Mouse (Mus musculus): ENCODE results near the gene Ptger1. TPM values are rescaled to one million over a fixed set of nuclear protein-coding genes. Genes with fewer than 3 reads are reported as not detected.

Ptger1 gene
- polyA plus RNA-seq, 1 experiment, result 0.51 TPM

- Histone ChIP-seq H3K4me3 (ENCODE audit: control insufficient read depth, low read depth, low read length) (no peak overlapping the region), H3K27me3 (ENCODE audit: control insufficient read depth, insufficient read depth, low read length) (no peaks in the 10 kb centered on the region), H3K27ac (ENCODE audit: control insufficient read depth, insufficient read depth, low read depth, low read length) (no peak overlapping the region), H3K4me1 (ENCODE audit: control insufficient read depth, insufficient read depth, low read length) (no peaks in the 10 kb centered on the region), H3K36me3 (ENCODE audit: control insufficient read depth, insufficient read depth, low read length) (no peaks in the 10 kb centered on the region)
- TF ChIP-seq CTCF (IDR thresholded peaks at IDR 0.05; ENCODE audit: control insufficient read depth, insufficient read depth, insufficient replicate concordance, low read depth, low read length), result no peak
- TF ChIP-seq POLR2A (IDR thresholded peaks at IDR 0.05; ENCODE audit: control insufficient read depth, low read depth, low read length), result no peak
These were observed 14.6 kb downstream of the Ptger1 start for GRCm38 (mm10) chr8:83681099-83681498.

GRCm38 (mm10) chr8:83684517-83684916 lies 18.0 kb downstream of the Ptger1 start:
- H3K36me3 ChIP-seq (ENCODE audit: control insufficient read depth, insufficient read depth, low read length), result no peaks in the 10 kb centered on the region
- TF ChIP-seq POLR2A (IDR thresholded peaks at IDR 0.05; ENCODE audit: control insufficient read depth, low read depth, low read length), result no peak
- H3K4me3 ChIP-seq (ENCODE audit: control insufficient read depth, low read depth, low read length), result no peak overlapping the region
- no peaks in the 10 kb centered on the region for H3K4me1 ChIP-seq (ENCODE audit: control insufficient read depth, insufficient read depth, low read length)
- H3K27me3 ChIP-seq (ENCODE audit: control insufficient read depth, insufficient read depth, low read length), result no peaks in the 10 kb centered on the region
- H3K27ac ChIP-seq (ENCODE audit: control insufficient read depth, insufficient read depth, low read depth, low read length), result no peak overlapping the region

- Histone ChIP-seq H3K27me3 (ENCODE audit: control insufficient read depth, insufficient read depth, low read length) (no peaks in the 10 kb centered on the region), H3K4me3 (ENCODE audit: control insufficient read depth, low read depth, low read length) (no peak overlapping the region), H3K4me1 (ENCODE audit: control insufficient read depth, insufficient read depth, low read length) (no peaks in the 10 kb centered on the region), H3K36me3 (ENCODE audit: control insufficient read depth, insufficient read depth, low read length) (no peaks in the 10 kb centered on the region), H3K27ac (ENCODE audit: control insufficient read depth, insufficient read depth, low read depth, low read length) (no peak overlapping the region)
- no peak for TF ChIP-seq POLR2A (IDR thresholded peaks at IDR 0.05; ENCODE audit: control insufficient read depth, low read depth, low read length)
- no peak for TF ChIP-seq CTCF (IDR thresholded peaks at IDR 0.05; ENCODE audit: control insufficient read depth, insufficient read depth, insufficient replicate concordance, low read depth, low read length)
These were observed 22.8 kb downstream of the Ptger1 start for GRCm38 (mm10) chr8:83689264-83689663.

GRCm38 (mm10) chr8:83693609-83694236 lies 27.2 kb downstream of the Ptger1 start:
- Histone ChIP-seq H3K36me3 (ENCODE audit: control insufficient read depth, insufficient read depth, low read length) (no peaks in the 10 kb centered on the region), H3K27me3 (ENCODE audit: control insufficient read depth, insufficient read depth, low read length) (no peaks in the 10 kb centered on the region), H3K27ac (ENCODE audit: control insufficient read depth, insufficient read depth, low read depth, low read length) (no peak overlapping the region), H3K4me1 (ENCODE audit: control insufficient read depth, insufficient read depth, low read length) (peaks cover 10% of the 10 kb centered on the region), H3K4me3 (ENCODE audit: control insufficient read depth, low read depth, low read length) (no peak overlapping the region)
- TF ChIP-seq CTCF (IDR thresholded peaks at IDR 0.05; ENCODE audit: control insufficient read depth, insufficient read depth, insufficient replicate concordance, low read depth, low read length), result no peak
- no peak for TF ChIP-seq POLR2A (IDR thresholded peaks at IDR 0.05; ENCODE audit: control insufficient read depth, low read depth, low read length)

GRCm38 (mm10) chr8:83694369-83695160 lies 28.1 kb downstream of the Ptger1 start:
- TF ChIP-seq CTCF (IDR thresholded peaks at IDR 0.05; ENCODE audit: control insufficient read depth, insufficient read depth, insufficient replicate concordance, low read depth, low read length) (no peak), POLR2A (IDR thresholded peaks at IDR 0.05; ENCODE audit: control insufficient read depth, low read depth, low read length) (no peak)
- H3K4me3 ChIP-seq (ENCODE audit: control insufficient read depth, low read depth, low read length), result no peak overlapping the region
- no peaks in the 10 kb centered on the region for H3K27me3 ChIP-seq (ENCODE audit: control insufficient read depth, insufficient read depth, low read length)
- H3K36me3 ChIP-seq (ENCODE audit: control insufficient read depth, insufficient read depth, low read length), result no peaks in the 10 kb centered on the region
- peaks cover 14% of the 10 kb centered on the region for H3K4me1 ChIP-seq (ENCODE audit: control insufficient read depth, insufficient read depth, low read length)
- H3K27ac ChIP-seq (ENCODE audit: control insufficient read depth, insufficient read depth, low read depth, low read length), result no peak overlapping the region

GRCm38 (mm10) chr8:83695351-83696106 lies 29.1 kb downstream of the Ptger1 start:
- Histone ChIP-seq H3K36me3 (ENCODE audit: control insufficient read depth, insufficient read depth, low read length) (no peaks in the 10 kb centered on the region), H3K27me3 (ENCODE audit: control insufficient read depth, insufficient read depth, low read length) (no peaks in the 10 kb centered on the region), H3K4me3 (ENCODE audit: control insufficient read depth, low read depth, low read length) (no peak overlapping the region), H3K27ac (ENCODE audit: control insufficient read depth, insufficient read depth, low read depth, low read length) (no peak overlapping the region), H3K4me1 (ENCODE audit: control insufficient read depth, insufficient read depth, low read length) (peaks cover 16% of the 10 kb centered on the region)
- TF ChIP-seq POLR2A (IDR thresholded peaks at IDR 0.05; ENCODE audit: control insufficient read depth, low read depth, low read length) (no peak), CTCF (IDR thresholded peaks at IDR 0.05; ENCODE audit: control insufficient read depth, insufficient read depth, insufficient replicate concordance, low read depth, low read length) (no peak)
